Mouse (Mus musculus): ENCODE measurements around the gene Plppr1.
"Not testable (repeated sequence)": the region's sequence is repeated elsewhere in the genome, so short reads cannot be mapped to it uniquely, and the experiment has no call there.

Plppr1 gene

GRCm38 (mm10) chr4:49225021-49225420 lies 165.9 kb downstream of the Plppr1 start:
- peak; percentile 84 for DNase-seq (ENCODE audit: extremely low read depth, low read depth, low spot score)

- DNase-seq (ENCODE audit: extremely low read depth, low read depth, low spot score) = no peak
These were observed 173.3 kb downstream of the Plppr1 start for GRCm38 (mm10) chr4:49232206-49233031.

- no peak for DNase-seq (ENCODE audit: extremely low read depth, low read depth, low spot score)
These were observed 173.9 kb downstream of the Plppr1 start for GRCm38 (mm10) chr4:49233032-49233406.

GRCm38 (mm10) chr4:49238111-49238510 lies 179.0 kb downstream of the Plppr1 start:
- no peak for DNase-seq (ENCODE audit: extremely low read depth, low read depth, low spot score)

- DNase-seq (ENCODE audit: extremely low read depth, low read depth, low spot score) = no peak
These were observed 180.4 kb downstream of the Plppr1 start for GRCm38 (mm10) chr4:49239451-49239850.

- no peak for DNase-seq (ENCODE audit: extremely low read depth, low read depth, low spot score)
These were observed 185.7 kb downstream of the Plppr1 start for GRCm38 (mm10) chr4:49244791-49245190.

- no peak for DNase-seq (ENCODE audit: extremely low read depth, low read depth, low spot score)
These were observed 186.2 kb downstream of the Plppr1 start for GRCm38 (mm10) chr4:49245274-49245673.

GRCm38 (mm10) chr4:49251262-49251661 lies 192.2 kb downstream of the Plppr1 start:
- DNase-seq (ENCODE audit: extremely low read depth, low read depth, low spot score) = no peak

- DNase-seq (ENCODE audit: extremely low read depth, low read depth, low spot score) = no peak
These were observed 193.1 kb downstream of the Plppr1 start for GRCm38 (mm10) chr4:49252169-49252568.

GRCm38 (mm10) chr4:49278515-49278914 lies 219.4 kb downstream of the Plppr1 start:
- DNase-seq (ENCODE audit: extremely low read depth, low read depth, low spot score) = no peak

- no peak for DNase-seq (ENCODE audit: extremely low read depth, low read depth, low spot score)
These were observed 225.7 kb downstream of the Plppr1 start for GRCm38 (mm10) chr4:49284692-49285291.

GRCm38 (mm10) chr4:49285340-49286196 lies 226.5 kb downstream of the Plppr1 start:
- DNase-seq (ENCODE audit: extremely low read depth, low read depth, low spot score) = no peak

- no peak for DNase-seq (ENCODE audit: extremely low read depth, low read depth, low spot score)
These were observed 227.1 kb downstream of the Plppr1 start for GRCm38 (mm10) chr4:49286197-49286492.

GRCm38 (mm10) chr4:49296434-49296833 lies 237.4 kb downstream of the Plppr1 start:
- DNase-seq (ENCODE audit: extremely low read depth, low read depth, low spot score) = no peak

- DNase-seq (ENCODE audit: extremely low read depth, low read depth, low spot score) = no peak
These were observed 240.5 kb downstream of the Plppr1 start for GRCm38 (mm10) chr4:49299576-49299975.

- DNase-seq (ENCODE audit: extremely low read depth, low read depth, low spot score) = no peak
These were observed 263.0 kb downstream of the Plppr1 start for GRCm38 (mm10) chr4:49321903-49322635.

- DNase-seq (ENCODE audit: extremely low read depth, low read depth, low spot score) = not testable (repeated sequence)
These were observed 278.9 kb downstream of the Plppr1 start for GRCm38 (mm10) chr4:49337949-49338348.

- DNase-seq (ENCODE audit: extremely low read depth, low read depth, low spot score) = not testable (repeated sequence)
These were observed 281.0 kb downstream of the Plppr1 start for GRCm38 (mm10) chr4:49340091-49340490.

GRCm38 (mm10) chr4:49348001-49348400 lies 288.9 kb downstream of the Plppr1 start:
- DNase-seq (ENCODE audit: extremely low read depth, low read depth, low spot score) = not testable (repeated sequence)

GRCm38 (mm10) chr4:49348677-49349076 lies 289.6 kb downstream of the Plppr1 start:
- no peak for DNase-seq (ENCODE audit: extremely low read depth, low read depth, low spot score)

- no peak for DNase-seq (ENCODE audit: extremely low read depth, low read depth, low spot score)
These were observed 291.4 kb downstream of the Plppr1 start for GRCm38 (mm10) chr4:49350470-49350869.

Measured in fat pad, adult 2 months (tissue).